Mouse (Mus musculus) urinary bladder, postnatal 4 days (tissue): Measurements from ENCODE around the gene Zfp346.

ENCODE experiments used
- DNase-seq, 2 experiments: peaks; one replicate each; pipeline ENCODE4 v3.0.0; 2021 to 2022; ENCODE audit warnings: low spot score in 2 of 2

Gene Zfp346

DNA sequence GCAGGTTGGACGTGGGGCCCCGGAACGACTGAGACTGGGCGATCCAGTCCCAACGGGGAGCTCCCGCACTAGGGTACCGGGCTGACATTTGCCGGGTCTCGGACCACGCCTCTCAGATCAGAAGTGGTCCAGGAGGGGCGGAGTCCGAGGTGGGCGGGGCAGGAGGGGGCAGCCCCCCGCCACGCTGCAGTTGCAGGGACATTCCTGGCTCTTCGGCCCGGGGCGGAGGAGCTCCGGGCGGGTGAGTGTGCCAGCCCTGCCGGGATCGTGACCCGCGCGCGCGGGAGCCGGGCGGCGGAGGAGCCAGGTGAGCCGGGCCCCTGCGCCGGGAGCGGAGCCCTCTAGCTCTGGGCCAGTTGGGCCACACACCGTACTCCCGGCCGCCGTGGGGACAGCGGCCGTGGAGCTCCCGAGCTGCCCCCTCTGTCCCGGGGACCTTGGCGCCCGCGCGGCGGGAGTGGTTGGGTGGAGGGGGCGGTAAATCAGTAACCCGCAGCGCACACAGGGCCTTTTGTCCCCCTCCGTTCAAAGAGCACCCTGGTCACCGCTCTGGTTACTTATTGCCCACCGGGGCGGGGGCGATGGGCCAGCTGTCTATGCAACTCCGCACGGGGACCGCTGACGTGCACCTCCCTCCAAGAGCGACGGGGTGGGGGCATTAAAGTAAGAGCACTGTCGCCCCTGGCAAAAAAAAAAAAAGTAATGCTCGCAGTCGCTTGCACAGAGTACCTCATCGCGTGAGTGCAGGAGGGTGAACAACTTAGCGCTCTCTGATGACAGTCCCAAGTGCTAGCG lies 47.7 kb downstream of the Zfp346 start, which contains the start of gene Fgfr4:
TSS of gene Fgfr4 (plus strand) at position 20 of the 795 bp plus-strand sequence.
- DNase-seq, result no peak

DNA sequence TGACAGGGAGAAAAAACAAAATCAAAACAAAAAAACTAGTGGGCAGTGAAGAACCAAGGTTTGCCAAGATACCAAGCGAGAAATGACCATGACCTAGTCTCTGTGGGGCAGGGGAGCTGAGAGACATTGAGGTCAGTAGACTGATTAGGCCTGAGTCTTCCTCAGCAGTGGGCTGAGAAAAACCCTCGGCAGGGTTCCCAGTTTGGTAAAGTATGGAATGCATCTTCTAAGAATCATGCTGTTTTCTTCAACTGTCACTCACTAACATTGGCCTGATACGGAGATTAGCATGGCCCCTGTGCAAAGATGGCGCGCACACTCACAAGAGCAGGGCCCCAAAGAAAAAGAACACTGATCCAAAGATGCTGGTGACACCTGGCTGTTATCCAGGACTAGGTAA lies 48.8 kb downstream of the Zfp346 start:
- no peak for DNase-seq

DNA sequence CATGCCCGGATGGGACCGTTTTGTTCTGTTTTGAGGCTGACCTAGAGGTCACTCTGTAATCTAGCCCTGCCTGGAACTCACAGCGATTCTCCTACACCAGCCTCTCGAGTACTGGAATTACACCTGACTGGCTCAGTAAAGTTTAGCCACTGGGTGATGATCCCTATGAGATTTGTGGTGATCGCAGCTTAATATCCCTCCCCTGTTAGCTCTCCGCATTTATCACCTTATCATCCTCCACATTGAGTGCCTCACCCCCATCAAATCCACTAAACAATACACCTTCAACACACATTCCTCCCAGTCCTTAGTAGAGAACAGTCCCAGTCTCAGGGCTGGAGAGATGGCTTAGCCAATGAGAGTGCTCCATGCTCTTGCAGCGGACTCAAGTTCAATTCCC lies 57.3 kb downstream of the Zfp346 start:
- DNase-seq, result no peak

DNA sequence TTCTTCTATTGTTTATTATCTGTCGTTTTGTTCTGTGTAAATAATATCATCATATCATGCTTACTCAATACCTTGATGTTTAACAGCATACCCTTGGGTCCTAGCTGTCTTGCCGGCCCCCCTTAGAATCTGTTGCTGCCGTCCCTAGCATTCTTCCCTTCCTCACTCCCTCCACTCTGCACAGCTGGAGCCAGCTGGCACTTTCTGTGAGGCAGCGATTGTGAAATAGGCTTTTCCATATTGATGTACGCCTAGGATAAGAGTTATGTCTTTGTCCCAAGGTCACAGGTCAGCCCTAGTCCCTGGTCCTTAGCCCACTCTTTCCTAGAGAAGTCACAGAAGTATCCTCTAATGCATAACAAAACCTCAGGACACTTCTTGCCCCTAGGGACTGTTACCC lies 58.4 kb downstream of the Zfp346 start:
- DNase-seq, result peak in 1 of 2 experiments; percentile 41

DNA sequence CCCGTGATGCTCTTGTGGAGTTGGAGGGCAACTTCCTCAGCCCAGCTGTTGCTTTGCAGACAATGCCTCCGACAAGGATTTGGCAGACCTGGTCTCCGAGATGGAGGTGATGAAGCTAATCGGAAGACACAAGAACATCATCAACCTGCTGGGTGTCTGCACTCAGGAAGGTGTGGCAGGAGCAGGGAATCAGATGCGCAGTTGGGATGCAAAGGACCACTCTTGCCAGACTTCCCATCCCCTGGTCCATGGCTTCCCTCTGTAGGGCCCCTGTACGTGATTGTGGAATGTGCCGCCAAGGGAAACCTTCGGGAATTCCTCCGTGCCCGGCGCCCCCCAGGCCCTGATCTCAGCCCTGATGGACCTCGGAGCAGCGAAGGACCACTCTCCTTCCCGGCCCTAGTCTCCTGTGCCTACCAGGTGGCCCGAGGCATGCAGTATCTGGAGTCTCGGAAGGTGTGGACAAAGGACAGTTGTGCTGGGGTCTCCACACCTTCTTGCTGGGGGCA lies 60.8 kb downstream of the Zfp346 start:
- DNase-seq, result peak in 1 of 2 experiments; percentile 57

DNA sequence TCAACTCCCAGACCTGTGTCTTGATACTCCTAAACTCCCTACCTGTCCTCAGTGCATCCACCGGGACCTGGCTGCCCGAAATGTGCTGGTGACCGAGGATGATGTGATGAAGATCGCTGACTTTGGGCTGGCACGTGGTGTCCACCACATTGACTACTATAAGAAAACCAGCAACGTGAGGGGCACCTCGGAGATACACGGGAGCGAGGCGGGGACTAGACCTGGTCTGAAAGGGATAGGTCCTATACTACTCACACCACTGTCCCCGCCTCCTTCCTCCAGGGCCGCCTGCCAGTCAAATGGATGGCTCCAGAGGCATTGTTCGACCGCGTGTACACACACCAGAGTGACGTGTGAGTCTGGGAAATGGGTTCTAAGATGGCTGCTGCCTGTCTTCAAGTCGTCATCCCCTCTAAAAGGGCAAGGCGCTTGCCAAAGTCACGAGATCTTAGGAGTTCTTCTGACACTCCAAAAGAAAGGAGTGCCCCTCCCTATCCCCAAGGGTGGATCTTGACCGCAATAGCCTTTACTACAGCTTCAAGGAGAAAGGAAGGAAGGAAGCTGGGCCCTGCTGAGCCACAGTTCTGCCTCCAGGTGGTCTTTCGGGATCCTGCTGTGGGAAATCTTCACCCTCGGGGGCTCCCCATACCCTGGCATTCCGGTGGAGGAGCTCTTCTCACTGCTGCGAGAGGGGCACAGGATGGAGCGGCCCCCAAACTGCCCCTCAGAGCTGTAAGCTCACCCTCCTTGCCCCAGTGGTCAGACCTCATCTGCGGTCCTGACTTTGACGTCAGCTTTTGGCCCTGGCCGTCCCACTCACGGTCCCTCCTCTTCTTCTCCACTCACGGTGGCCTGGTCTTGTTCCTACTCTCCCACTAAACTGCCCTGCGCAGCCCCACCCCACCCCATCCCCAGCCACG lies 62.0 kb downstream of the Zfp346 start:
- DNase-seq, result peak in 1 of 2 experiments; percentile 57

DNA sequence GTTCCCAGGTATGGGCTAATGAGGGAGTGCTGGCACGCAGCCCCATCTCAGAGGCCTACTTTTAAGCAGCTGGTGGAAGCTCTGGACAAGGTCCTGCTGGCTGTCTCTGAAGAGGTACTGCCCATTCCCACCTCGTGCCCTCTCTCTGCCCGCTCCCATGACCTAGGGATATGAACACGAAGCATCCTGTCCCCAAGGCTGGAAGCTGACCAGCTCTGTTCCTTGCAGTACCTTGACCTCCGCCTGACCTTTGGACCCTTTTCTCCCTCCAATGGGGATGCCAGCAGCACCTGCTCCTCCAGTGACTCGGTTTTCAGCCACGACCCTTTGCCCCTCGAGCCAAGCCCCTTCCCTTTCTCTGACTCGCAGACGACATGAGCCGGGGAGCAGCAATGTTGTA lies 62.7 kb downstream of the Zfp346 start:
- DNase-seq, result peak in 1 of 2 experiments; percentile 59

DNA sequence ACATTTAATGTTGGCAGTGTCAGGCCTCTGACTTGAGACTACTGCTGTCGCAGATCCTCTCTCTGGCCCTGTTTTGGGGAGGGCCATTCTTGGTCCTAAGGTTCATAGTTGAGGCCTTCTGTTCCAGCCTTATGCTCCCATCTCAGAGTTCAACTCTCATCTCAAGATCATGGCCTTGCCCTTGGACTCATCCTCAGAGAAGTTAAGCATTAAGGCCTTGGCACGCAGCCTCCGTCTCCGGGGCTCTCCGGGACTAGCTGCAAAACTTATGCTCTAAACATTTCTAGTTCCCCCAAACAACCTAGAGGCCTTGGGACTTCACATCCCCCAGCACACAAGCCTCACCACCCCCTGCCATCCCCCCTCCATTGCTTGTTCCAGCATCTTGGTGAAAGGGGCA lies 63.1 kb downstream of the Zfp346 start:
- peak in 1 of 2 experiments; percentile 45 for DNase-seq

DNA sequence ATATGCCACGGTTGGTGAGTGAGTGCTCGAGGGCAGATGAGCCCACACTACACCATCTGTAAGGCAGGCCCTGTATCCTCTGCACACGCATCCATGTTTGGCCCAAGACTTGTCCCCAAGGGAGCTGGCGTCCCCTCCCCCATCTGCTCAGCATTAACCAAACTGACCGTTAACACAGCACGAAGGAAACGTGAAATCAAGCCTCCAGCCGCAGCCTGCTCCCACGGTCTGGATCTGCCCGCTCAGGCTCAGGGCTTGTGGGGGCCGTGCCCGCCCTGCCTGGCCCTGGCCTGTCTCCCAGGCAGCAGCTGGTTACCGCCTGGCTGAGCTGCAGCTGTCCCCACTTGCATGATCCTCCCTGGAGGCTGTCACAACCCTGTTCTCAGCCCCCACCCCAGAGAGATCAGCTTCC lies 63.9 kb downstream of the Zfp346 start:
- DNase-seq, result peak; percentile 63 to 68

DNA sequence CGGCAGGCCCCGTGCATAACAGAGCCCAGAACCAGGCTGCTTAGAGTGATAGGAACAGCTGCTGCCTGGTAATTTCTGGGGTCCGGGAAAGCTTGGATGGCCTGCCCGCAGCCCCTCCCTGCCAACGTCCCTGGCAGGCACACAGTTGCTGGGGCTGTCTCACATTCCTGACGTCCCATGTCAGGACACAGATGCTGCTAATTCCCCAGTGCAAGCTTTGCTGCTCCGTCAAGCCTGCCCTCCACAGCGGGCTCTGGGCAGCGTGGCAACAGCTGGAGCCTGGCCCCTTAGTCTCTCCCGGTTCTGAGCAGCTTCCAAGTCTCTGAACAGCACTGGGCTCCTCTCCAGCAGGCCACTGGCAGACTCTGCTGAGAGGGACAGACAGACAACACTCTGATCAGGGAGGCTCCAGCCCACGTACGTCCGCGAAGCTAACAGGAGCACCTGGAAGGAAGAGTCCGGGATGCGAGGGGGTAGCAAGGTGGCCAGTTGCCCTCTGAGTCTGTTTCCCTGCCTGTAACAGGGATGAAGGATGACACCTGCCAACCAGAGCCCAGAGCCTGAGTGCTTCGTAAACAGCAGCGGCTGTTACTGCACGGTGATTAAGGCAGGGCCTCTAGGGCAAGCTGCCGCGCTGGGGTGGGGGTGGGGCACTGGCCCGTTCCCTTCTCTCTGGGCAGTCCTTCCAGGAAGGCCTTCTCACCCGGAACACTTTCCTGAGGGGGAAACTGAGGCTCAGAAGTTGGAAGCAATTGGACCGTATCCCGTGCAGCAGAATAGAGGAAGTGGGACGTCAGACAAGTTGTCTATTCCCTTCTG lies 66.6 kb downstream of the Zfp346 start:
- peak in 1 of 2 experiments; percentile 61 for DNase-seq

DNA sequence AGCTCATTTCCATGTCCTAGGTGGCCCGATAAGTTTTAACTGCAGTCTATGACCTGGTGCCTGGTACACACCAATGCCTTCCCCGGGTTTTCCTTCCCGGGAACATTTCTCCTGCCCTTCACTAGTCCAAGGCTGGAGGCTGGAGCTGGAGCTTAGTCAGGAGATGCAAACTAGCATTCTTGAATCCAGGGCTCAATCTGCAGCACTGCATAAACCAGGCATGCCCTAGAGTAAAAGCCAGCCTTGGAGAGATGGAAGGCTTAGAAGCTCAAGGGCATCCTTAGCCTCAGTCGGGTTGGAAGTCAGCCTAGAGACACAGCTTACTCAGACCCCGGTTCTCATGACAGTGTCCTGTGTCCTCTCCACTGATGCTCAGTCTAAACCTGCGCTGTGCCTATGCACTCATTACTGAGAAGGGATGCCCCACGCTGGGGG lies 67.2 kb downstream of the Zfp346 start:
- peak in 1 of 2 experiments; percentile 46 for DNase-seq

DNA sequence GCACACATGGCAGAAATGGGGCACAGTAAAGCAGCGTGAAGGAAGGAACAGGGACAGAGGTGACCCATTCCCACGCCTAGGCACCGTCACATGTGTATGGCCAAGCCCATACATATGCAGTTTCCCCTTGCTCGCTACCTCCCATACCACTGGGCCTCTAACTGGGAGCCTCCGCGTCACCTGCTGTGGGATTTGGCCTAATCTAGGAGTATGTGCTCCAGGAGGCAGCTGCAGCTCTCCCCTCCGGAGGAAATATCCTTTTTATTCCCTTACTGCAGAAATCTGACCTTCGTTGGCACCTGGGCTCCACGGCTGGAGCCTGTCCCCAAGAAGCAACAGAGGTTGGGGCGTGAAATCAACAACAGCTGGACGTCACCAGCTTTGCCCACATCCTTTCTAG lies 69.2 kb downstream of the Zfp346 start:
- DNase-seq, result peak in 1 of 2 experiments; percentile 49

DNA sequence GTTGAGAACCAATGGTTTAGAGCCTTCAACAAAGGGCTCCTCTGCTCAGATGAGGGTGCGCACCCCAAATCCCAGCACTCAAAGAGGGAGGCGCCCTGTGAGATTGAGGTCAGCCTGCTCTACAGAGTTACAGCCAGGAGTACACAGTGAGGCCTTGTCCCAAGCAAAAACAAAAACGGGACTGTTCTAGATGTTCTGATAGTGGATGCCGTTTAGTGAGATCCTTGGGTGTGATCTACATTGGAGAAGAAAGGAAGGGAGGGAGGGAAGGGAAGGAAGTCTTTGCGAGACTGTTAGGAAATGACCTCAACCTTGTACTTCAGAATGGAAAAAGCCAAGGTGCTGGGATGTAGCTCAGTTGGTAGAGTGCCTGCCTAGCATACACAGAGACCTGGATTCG lies 71.2 kb downstream of the Zfp346 start:
- DNase-seq, result no peak

DNA sequence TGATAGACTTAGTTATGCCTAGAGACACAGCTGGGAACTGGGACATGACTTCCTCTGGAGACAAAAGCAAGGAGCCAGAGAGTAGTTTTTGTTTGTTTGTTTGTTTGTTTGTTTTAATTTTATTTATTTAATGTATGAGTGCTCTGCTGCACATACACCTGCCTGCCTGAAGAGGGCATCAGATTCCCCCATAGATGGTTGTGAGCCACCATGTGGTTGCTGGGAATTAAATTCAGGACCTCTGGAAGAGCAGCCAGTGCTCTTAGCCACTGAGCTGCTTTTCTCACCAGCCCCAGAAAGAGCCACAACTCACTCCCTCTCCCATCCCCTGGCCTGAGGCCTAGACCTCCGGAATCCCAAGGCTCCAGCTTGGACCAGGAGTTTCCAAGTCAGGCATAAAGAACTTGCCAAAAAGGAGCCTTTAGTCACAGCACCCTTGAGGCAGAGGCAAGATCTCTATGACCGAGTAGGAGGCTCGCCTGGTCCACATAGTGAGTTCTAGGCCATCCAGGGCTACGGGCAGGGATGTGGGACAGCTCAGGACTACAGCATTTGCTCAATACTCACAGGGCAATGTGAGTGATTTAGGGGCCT lies 72.9 kb downstream of the Zfp346 start:
- no peak for DNase-seq

DNA sequence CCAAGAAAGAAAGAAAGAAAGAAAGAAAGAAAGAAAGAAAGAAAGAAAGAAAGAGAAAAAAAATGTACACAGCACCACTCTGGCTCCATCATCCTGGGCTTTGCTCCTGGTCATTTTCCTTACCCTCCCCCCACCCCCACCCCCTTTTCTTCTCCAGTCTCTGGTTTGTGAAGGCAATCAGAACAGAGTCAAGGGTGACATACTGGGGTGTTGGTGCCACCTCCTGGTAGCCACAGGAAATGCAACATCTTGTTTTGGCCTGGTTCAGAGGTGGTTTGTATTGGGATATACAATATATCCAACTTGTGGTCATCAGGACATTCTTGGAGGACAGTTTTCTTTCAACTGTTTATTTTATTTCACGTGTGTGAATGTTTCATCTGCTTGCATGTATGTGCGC lies 73.4 kb downstream of the Zfp346 start:
- peak in 1 of 2 experiments; percentile 54 for DNase-seq

DNA sequence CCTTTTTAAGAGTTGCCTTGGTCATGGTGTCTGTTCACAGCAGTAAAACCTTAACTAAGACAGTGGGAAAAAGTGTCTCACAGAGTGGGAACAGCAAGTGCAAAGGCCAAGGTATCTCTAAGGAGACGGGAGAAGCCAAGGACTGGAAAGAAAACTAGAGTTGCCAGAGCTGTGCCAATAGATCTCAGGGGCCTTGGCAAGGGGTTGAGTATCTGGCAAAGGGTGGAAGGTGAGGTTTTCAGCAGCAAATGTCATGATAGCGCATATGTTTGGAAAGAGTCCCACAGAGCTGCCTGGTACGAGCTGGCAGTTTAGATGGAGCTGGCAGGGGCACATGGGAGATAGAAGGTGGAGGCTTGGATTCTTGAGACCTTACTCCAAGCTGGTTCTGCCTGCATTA lies 74.5 kb downstream of the Zfp346 start:
- no peak for DNase-seq

DNA sequence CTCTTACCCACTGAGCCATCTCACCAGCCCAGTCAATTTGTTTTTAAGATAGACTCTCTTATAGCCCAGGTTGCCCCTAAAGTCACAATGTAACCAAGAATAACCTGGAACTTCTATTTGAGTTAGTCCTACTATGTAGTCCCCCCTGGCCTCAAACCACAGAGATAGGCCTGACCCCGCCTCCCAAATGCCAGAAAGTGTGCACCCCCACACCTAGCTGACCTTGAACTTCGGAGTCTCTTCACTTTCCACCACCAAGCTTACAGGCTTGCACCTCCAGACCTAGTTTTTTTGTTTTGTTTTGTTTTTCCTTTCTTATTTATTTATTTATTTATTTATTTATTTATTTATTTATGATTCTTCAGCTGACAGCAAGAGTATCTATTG lies 76.7 kb downstream of the Zfp346 start:
- DNase-seq, result no peak

DNA sequence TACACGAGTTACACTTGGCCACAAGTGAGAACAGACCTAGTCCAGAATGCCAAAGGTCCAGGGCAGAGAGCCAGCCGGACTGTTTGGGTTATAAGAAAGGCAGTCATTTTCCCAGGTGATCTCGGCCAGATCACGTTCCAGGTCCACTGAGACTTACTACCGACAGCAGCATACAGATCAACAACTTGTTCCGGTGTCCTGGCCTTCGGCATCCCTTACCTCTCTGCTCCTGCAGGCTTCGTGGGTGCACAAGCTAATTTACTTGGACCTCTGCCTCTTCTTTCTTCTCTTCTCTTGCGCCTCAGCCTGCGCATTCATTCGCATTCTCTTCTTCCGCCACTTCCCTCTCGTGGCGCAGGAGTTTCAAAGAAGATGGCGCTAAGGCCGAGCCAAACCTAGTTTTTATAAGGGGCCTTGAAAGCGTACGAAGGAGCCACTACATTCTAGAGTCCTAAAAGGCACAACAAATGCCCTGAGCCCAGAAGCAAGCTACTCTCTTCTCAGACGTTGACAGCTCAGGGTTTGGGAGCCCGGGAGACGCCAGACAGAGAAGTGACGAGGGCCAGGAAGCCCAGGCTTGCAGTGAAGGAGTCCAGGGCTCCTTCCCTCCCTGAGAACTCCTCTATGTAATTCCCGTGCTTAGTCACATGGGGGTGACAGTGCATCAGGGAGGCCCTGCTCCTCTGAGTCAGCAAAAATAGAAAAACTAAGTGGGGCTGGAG lies 77.2 kb downstream of the Zfp346 start:
- peak in 1 of 2 experiments; percentile 72 for DNase-seq

DNA sequence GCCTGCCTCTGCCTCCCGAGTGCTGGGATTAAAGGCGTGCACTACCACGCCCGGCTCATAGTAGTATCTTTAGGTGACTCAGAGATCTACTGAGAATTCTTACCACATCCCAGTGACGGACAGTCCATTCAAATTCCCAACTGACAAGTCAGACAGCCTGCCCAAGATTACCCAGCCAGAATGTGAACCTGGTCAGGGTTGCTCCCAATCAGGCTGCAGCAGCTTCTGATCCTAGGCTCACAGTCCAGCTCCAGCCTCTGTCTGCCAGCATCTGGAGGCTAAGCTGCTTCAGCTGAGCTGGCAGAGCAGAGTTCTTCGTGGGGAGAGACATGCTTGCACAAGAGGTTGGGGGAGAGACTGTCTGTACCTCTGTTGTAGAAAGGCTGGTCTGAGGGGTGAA lies 78.3 kb downstream of the Zfp346 start:
- no peak for DNase-seq
